Mouse (Mus musculus): Measurements from ENCODE around the gene 4933427D14Rik.

- no peak for TF ChIP-seq MYB (IDR thresholded peaks at IDR 0.05; ENCODE audit: low read depth, low read length)
- no peak for TF ChIP-seq GATA1 (IDR thresholded peaks at IDR 0.05; ENCODE audit: low read depth, low read length)
- TF ChIP-seq E2F4 (IDR thresholded peaks at IDR 0.05; ENCODE audit: borderline replicate concordance, low read depth, low read length): no peak
- no peak for TF ChIP-seq USF2 (IDR thresholded peaks at IDR 0.05; ENCODE audit: borderline replicate concordance in 1 of 2, insufficient read depth in 1 of 2, low read depth in 1 of 2, low read length in 2 of 2)
- TF ChIP-seq ZNF384 (IDR thresholded peaks at IDR 0.05; ENCODE audit: low read depth, low read length): no peak
- TF ChIP-seq MYC (IDR thresholded peaks at IDR 0.05; ENCODE audit: low read depth, low read length): no peak
- no peak for TF ChIP-seq POLR2A (IDR thresholded peaks at IDR 0.05; ENCODE audit: control insufficient read depth in 1 of 2, insufficient read depth in 1 of 2, low read depth in 1 of 2, low read length in 2 of 2, poor library complexity in 1 of 2)
- no peak for TF ChIP-seq CTCF (IDR thresholded peaks at IDR 0.05 in 2 of 3, conservative IDR thresholded peaks at IDR 0.05 in 1 of 3; ENCODE audit: control insufficient read depth in 1 of 3, insufficient read depth in 1 of 3, low read depth in 2 of 3, low read length in 3 of 3, poor library complexity in 1 of 3, severe bottlenecking in 1 of 3)
- no peak for TF ChIP-seq USF1 (IDR thresholded peaks at IDR 0.05; ENCODE audit: low read depth, low read length)
- TF ChIP-seq JUND (IDR thresholded peaks at IDR 0.05; ENCODE audit: low read depth, low read length): no peak
- no peak for TF ChIP-seq BHLHE40 (IDR thresholded peaks at IDR 0.05; ENCODE audit: borderline replicate concordance, low read depth, low read length)
- no peak for TF ChIP-seq KAT2A (conservative IDR thresholded peaks at IDR 0.05; ENCODE audit: low read depth, low read length)
- TF ChIP-seq ZC3H11A (IDR thresholded peaks at IDR 0.05; ENCODE audit: low read depth, low read length): no peak
Measured at GRCm38 (mm10) chr11:72130472-72130871, 76.8 kb downstream of the 4933427D14Rik start.

Measured in MEL (cell line).